Mouse (Mus musculus): Measurements from ENCODE around the gene Prss29.
A peak's percentile ranks its signal among the peaks of the same experiment; 100 is the strongest.

Prss29 gene

DNA sequence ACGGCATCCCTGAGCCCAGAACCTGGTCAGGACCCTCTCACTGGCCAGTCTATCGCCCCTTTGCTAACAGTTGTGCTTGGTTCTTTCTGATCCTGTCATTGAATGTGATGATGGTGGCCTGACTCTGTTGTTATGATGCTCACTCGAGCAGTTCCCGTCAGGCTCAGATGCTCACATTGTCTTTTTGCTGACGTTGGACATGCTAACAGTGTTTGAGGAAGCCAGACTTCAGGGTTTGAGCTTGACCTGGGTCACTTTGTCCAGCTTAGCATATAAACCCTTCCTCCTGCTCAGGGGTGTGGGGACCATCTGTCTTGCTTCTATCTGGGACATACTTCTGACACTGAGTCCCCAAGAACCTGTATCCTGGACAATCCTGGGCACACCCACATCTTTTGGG lies at the start of gene Prss29:
TSS of gene Prss29 (plus strand) at position 301 of the 400 bp plus-strand sequence.
- DNase-seq (ENCODE audit: low spot score): no peak

DNA sequence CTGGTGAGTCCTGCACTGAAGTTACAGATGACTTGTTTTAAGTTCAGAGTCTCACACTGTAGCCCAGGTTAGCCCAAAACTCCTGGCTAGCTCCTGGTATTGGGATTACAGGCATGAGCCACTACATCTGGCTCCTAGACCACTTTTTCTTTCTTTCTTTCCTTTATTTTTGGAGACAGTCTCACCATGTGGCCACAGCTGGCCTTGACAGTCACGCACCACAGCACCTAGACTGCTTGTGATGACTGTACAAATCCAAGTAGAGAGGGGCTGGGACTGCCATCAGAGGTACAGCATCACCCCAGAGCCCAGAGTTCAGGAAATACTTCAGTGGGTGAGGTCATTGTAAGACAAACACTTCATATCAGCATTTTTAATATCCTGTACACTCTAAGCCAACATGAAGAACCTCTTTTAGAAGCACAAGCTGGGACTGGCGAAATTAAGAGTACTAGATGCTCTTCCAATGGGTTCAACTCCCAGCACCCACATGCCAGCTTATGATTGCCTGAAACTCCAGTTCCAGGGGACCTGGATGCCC lies 47.6 kb upstream of the Prss29 start:
- DNase-seq (ENCODE audit: low spot score): no peak

DNA sequence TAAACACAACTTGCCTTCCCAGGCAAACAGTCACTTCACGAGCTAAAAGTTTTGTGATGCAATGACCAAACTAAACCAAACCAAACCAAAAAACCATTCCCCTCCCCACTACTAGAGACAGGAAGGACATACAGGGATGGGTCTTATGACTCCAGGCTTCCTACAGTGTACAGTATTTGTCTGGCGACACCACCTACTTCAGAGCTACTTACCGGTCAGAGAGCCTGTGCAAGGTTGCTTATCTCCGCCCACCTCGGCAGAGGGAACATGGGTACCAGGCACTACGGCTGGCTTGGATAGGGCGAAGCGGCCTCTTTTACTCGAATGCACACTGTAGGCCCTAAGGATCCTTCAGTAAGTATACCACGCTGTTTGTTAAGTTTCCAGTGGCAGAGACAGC lies 46.1 kb upstream of the Prss29 start:
- DNase-seq (ENCODE audit: low spot score): peak; percentile 22

DNA sequence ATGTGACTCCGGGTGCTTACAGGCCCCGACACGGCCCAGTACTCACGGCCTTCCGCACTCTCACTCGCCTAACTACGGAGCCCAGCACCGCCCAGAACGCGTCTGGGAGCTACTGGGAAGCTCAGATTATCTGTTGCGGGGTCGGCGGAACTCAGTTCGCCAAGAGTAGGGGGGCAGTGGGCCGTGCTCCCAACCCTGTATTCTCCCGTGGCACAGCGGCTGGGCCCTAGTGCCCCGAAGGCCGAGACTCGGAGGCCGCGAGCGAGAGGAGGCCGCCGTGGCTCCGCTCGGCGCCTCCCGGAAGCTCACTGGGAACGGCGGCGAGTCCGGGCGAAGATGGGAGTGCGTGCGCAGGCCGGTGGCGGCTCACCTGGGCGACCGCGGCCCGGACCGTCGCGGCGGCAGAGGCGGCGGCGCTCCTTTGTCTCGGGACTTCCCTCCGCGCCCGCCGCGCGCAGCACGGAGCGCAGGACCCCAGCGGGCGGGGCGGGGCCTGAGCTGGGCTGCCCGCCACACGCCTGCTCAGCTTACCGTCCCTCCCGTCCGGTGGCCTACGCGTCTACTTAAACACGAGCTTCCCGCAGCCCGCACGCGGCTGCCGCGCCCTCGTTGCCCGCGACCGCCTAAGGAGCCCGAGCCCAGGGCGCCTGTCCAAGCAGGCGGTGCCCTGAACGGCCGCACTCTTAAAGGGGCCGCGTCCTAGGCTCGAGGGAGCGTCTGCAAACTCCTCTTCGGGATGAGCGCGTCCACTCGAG lies 45.3 kb upstream of the Prss29 start:
- DNase-seq (ENCODE audit: low spot score): peak; percentile 94

DNA sequence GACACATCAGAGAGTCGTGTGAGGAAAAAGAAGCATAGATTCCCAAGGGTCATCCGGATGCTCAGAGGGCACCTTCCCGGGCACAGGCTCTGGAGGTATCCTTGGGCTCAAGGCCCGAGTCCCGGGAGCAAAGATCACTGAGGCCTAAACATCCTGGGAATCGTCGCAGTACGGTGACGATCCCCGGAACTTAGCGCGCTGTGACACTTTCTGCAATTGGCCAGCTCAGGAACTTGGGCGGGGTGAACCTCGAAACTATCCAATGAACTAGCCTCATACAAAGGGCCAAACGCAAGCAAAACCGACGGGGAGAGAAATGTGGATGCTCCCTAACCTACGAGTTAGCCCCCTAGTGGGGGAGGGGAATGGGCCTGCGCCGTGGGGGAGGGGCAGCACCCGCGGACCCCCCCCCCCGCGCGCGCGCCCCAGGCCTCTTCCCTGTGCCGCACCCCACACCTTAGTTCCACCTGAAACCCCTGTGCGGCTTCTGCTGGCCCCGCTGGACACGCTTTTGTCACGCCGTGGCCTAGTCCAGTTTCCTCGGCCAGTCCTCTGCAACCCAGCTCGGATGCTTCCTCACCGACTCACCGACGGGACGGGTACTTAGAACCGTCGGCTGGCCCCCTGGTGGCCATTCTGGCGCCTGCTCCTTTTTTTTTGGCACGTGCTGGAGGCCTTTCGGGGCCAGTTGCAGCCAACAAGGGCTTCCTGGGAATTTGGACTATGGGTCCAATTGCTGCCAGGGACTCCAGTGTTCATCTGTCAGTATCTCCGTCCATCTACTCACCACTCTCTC lies 44.5 kb upstream of the Prss29 start:
- peak; percentile 98 for DNase-seq (ENCODE audit: low spot score)

DNA sequence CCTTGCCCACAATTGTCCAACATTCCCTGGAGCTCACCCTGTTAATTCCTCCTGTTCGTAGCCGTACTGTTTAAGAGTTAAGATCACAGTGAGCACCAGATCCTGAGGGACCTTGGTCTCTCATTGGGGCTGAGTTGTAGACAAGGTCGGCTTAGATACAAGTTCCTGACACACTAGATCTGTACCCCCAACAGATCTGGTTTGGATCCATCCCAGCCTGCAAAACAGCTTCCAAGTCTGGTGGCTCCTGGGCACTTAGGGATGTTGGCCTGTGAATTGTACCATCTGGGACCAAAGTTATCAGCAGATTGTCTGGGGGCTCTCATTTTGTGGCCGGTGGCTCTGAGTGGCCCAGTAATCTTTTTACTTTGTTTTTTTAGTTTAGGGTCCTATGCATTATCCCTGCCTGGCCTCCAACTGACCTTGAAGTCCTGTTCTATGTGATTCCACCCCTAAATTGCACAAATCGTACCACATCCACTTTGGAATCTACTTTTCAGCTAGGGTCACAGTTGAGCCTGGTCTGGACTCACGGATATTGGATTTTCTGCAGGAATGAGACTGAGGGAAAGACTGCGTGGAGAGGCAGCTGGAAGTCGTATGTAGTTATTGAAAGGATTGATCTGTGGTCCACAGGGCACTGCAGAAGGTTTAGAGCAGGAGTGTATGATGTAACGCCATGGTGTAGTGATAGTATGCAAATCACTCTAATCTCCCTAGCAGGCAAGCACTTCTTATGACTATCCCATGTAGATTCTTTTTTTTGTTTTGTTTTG lies 43.7 kb upstream of the Prss29 start, which contains the start of gene Ube2i:
TSS of gene Ube2i (minus strand) at position 52 of the 776 bp plus-strand sequence.
- no peak for DNase-seq (ENCODE audit: low spot score)

DNA sequence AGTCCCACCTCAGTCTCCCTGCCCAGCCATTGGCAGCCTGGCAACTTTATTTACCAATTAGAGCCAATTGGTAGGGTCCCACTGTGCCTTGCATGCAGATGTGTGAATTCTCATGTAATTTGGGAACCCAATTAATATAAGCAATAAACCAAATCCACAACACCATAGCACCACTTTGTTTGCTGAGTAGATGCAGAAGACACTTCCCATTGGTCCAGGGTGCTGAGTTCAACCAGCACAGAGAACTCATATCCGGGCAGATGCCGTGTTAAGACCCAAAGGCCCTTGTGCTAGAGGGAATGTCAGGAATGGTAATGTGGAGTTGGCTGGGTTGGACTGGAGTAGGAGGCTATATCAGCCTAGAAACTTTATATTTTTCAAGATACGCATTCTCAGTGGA lies 42.6 kb upstream of the Prss29 start:
- no peak for DNase-seq (ENCODE audit: low spot score)

DNA sequence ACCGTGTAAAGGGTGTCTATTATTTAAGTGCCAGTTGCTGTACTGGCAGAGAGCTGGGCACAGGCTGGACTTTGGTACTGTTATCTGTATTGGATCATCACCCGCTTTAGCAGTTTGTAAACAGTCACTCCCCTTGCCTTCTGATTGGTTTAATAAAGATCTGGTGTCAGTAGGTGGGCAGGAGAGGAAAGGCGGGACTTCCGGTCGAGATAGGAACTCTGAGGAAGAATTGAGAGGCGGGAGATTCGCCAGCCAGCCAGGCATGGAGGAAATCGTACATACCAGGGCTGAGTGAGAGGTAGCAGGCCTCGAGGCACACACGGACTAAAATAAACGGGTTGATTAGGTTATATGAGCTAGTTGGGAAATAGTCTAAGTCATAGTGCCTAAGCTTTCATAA lies 36.3 kb upstream of the Prss29 start:
- peak; percentile 64 for DNase-seq (ENCODE audit: low spot score)

DNA sequence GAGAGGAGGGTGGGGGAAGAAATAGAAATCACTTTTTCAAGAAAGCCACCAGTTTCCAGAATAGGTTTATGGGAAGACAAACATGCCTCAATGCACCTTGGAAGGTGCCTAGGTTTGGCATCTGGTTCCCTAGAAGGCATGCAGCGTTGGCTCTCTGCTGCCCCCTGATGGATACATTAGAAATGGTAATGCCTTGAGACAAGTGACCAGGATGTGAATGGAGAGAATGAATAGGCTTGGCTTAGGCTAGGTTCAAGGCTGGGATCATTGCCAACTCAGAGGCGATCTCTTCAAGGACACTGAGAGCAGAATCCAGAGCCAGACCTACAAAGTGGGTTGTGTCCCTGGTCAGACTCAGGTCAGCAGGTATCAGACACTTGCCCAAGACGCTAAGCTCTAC lies 33.4 kb upstream of the Prss29 start:
- DNase-seq (ENCODE audit: low spot score): peak; percentile 42

DNA sequence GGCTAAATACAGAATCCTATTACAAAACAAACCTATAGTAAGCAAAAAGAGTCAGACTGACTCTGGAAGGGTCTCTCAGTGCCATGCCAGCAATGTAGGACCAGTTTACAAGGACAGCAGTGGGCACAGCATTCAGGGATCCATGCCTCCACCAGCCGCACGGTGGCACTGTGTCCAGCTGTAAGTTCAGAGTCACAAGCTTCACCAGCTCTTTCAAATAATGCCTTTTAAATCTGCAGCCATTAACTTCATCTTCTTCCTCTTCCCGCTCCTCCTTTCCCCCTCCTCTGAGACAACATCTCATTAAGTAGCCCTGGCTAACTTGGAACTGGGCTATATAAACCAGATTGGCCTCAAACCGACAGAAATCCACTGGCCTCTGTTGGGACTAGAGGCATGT lies 29.6 kb upstream of the Prss29 start:
- DNase-seq (ENCODE audit: low spot score): no peak

DNA sequence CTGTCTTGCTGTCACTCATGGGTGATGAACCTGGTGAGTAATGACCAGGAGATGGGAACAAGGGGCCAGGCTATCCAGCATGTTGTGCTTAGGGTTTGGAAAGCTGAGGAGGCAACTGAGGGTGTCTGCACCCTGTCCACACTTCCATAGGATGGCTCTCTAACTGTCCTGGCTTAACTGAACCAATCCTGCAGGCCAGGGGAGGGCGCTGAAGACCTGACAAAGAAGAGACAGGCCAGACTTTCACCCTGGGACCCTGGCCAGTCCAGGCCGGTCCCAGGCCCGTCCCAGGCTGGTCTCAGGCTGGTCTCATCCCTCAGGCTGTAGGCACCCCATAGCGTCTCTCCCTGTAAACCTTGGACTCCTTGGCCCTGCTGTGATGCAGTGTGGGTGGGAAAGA lies 28.0 kb upstream of the Prss29 start:
- DNase-seq (ENCODE audit: low spot score): no peak

DNA sequence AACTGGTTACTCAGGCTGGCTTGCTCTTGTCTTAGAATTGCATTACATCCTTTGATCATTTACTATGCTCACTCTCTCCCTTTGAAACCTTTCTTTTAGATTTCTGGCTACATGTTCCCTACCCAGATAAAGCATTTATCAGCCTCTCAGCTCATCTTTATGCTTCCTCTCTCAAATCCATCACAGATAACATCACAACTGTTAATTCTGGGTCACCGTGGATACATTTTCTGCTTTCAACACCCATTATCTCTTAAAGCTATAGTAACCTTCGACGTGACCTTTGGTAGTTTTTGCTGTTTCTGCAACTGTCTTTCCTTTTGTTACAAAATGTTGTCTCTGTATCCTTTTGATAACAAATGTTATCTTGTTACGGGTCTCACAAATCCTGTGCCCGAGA lies 25.0 kb upstream of the Prss29 start:
- DNase-seq (ENCODE audit: low spot score): no peak

DNA sequence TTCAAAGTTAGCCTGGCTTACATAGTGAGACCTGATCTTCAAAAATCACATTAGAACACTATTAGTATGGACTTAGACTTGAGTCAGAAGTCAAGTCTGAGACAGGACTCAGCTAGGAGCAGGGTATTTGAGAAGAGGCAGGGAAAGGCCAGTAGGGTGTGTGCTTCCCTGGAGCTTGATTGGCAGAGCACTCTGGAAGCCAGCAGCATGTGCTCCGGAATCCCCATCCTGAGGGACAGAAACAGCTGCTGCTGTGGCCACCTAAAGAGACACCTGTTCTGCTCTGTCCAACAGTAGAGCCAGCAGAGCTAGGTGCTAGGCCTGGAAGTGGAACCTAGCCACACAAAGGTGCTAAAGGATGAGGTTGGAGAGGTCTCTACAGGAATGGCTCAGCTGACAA lies 24.3 kb upstream of the Prss29 start:
- DNase-seq (ENCODE audit: low spot score): no peak

DNA sequence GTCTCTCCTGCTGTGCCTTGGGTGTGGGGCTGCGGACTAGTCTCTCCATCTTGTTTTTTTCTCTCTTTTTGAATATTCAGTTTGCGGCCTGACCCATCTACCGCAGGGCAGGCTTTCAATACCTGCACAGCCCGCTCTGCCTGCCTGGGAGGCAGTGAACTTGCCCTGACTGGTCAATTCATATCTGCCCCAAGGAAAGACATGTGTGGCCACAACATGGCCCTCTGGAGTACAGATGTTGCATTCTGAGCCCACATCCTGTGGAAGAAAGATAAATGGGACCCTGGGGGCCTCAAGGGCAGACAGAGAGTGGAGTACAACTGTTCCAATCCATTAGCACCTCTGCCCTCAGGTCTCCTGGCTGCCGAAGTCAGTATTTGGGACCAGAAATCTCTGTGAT lies 20.4 kb upstream of the Prss29 start, which contains the start of gene Prss34:
TSS of gene Prss34 (plus strand) at position 301 of the 400 bp plus-strand sequence.
- DNase-seq (ENCODE audit: low spot score): no peak

DNA sequence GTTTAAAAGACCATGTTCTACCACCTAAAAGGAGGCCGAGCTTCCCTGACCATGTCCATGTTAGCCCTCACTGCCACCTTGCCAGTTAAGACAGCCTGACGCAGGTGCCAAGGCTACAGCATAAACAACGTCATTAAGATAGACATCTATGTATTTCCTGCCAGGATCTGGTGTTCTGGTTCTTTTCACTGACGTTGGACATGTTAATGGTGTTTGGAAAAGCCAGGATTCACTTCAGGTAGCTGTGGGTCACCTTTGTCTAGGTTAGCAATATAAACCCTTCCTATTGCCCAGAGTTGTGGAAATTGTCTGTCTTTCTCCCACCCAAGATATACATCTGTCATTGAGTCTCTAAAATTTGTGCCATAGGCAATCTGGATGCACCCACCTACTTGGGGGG lies 10.1 kb upstream of the Prss29 start, which contains the start of gene Prss28:
TSS of gene Prss28 (plus strand) at position 301 of the 400 bp plus-strand sequence.
- no peak for DNase-seq (ENCODE audit: low spot score)

DNA sequence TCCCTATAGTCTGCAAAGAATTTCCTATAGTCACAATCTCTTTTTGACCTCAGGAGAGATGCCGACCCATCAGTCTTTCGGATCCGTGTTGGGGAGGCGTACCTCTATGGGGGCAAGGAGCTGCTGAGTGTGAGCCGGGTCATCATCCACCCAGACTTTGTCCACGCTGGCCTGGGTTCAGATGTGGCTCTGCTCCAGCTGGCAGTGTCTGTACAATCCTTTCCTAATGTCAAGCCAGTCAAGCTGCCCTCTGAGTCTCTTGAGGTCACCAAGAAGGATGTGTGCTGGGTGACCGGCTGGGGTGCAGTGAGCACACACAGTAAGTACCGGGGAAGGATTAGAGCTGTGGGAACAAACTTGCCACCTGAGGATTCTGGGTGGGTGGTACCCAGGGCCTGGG lies 2.4 kb downstream of the Prss29 start:
- no peak for DNase-seq (ENCODE audit: low spot score)

DNA sequence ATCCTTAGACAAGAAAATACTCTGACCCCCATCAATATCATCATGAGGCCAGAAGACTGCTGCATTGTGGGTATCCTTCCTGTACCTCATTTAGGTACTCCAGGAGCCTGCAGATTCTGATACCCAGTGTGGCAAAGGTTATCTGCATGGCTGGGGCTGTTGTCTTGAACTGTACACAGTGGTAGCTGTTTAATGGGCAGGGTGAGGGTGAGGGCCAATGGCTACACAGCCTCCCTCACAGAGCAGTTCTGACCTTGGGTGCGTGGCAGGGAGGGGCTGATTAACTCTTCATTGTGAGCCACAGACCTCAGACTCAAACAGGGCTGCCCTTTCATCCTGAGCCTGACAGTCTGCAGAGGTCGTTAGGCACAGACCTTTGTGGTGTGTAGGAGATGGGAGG lies 4.5 kb downstream of the Prss29 start:
- DNase-seq (ENCODE audit: low spot score): no peak

DNA sequence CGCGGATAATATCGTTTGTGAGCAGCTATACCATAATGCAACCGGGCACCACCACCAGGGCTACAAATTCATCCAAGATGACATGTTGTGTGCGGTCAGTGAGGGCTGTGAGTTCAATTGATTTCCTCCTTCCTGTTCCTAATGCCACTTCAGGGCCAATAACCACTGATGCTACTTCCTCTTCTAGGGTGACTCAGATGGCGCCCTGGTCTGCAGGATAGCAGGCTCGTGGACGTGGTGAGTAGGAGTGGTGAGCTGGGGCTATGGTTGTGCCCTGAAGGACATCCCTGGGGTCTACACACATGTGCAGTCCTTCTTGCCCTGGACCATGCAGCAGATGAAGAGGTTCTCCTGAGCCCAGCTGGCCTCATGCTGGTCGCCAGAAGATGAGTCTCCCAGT lies 13.9 kb downstream of the Prss29 start:
- DNase-seq (ENCODE audit: low spot score): no peak

DNA sequence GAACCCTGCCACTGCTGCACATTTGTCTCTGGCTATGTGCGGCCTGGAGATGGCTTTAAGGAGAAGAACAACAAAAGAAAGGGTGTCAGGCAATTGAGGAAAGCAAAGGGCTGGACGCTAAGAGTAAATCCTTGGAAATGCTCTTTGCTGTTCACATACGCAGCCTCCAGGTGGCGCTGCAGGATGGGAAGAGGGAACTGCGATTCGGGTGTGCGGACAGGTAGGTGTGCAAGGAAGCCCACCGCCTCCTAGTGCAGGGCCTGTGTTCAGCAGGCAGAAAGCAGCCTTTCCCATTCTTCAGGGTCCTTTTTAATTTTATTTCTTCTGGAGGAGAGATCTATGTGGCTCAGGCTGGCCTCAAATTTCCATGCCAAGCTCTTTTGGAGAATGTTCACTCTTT lies 15.5 kb downstream of the Prss29 start:
- DNase-seq (ENCODE audit: low spot score): peak; percentile 50

DNA sequence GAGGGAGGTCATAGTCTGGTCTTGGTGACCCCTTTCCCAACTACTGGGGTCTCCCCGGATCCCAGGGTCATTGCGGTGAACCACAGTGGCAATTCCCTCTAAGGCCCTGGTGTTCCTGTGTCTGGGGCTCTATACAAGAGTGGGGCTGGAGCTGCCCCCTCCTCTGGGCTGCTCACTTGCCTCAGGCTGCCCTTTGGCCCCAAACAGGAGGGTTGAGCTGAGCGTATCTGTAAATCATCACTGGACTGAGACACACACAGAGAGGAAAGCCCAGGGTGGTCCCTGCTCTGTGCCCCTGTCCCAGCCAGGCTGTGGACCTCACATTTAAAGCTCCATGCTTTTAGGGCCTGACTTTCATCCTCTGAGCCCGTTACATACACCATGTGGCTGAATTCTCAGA lies 19.8 kb downstream of the Prss29 start:
- peak; percentile 76 for DNase-seq (ENCODE audit: low spot score)

DNA sequence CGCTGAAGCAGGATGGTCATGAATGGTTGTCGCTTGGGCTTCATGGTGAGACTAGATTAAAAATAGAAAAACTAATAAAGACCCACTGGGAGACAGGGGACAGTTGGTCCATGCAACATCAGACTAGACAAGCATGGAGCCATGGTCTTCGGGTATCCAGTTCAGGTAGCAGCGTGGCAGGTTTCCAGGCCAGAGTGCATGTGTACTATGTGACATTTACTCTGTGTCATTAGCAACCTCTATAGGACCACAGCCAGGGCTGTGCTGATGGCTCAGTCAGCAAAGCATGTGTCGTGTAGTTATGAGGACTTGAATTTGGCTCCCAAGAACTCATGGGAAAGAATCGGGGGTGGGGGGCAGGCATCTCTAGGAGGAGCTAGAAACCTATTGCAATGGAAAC lies 21.5 kb downstream of the Prss29 start:
- DNase-seq (ENCODE audit: low spot score): no peak

DNA sequence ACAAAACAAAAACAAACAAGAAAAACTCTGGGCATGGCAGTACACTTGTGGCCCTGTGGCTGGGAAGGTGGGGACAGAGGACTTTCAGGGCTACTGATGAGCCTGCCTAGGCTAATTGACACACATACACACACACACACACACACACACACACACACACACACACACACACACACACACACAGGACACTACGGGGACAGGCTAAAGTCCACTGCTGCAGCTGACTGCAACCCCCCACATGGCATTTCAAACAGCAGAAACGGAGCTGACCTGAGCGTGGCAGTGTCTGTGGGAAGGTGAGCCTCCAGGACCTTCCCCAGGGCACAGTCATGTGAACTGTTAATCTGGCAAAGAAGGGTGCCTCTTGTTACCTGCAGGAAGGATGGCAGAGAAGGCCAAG lies 23.0 kb downstream of the Prss29 start:
- DNase-seq (ENCODE audit: low spot score): peak; percentile 81
